Mouse (Mus musculus) liver, postnatal 0 days (tissue): Measurements from ENCODE around the gene Prox1.

Experiments used
- CTCF ChIP-seq: sonication (generic); IDR thresholded peaks from 2 replicates; pipeline ENCODE4 v1.5.1; 2016; ENCODE audit warnings: antibody characterized with exemption, low read depth
- EP300 ChIP-seq: IDR thresholded peaks from 2 replicates; pipeline ENCODE4 v1.6.1; 2016; ENCODE audit warnings: antibody characterized with exemption, low read depth, mild to moderate bottlenecking

GRCm38 (mm10) chr1:190180861-190181260 lies 10.3 kb upstream of the Prox1 start:
- TF ChIP-seq CTCF (no peak), EP300 (no peak)
